Mouse (Mus musculus) gastrocnemius, postnatal 4 days (tissue): Measurements from ENCODE around the gene Aes. TPM values are rescaled to one million over a fixed set of nuclear protein-coding genes. Genes with fewer than 3 reads are reported as not detected.

Experiments
- total RNA-seq, 2 experiments: library from RNA; stranded (reverse); gene quantifications; 2 replicates each; pipeline ENCODE4 v1.2.3; 2021

Gene Aes
- total RNA-seq, 2 experiments from 2014 or later, result 537 to 620 TPM

Other genes starting within 250 kb of the Aes start
- gene Cactin, start 238.4 kb upstream of the Aes start, total RNA-seq, result 10 to 100 TPM; 17.8 to 18.3 TPM
- gene Tbxa2r, start 230.8 kb upstream of the Aes start, total RNA-seq, result 1 to 10 TPM; 4.8 to 5.8 TPM
- gene Gipc3, start 216.2 kb upstream of the Aes start, total RNA-seq, result under 1 TPM; 0.66 to 0.86 TPM
- gene Hmg20b, start 209.0 kb upstream of the Aes start, total RNA-seq, result 10 to 100 TPM; 46.2 to 58.6 TPM
- gene Mfsd12, start 202.0 kb upstream of the Aes start, total RNA-seq, result 1 to 10 TPM; 8.6 to 9.9 TPM
- gene 4930404N11Rik, start 193.7 kb upstream of the Aes start, total RNA-seq, result 1 to 10 TPM; 1.7 to 1.8 TPM
- gene Fzr1, start 181.0 kb upstream of the Aes start, total RNA-seq, result 10 to 100 TPM; 32.2 to 33.5 TPM
- gene Dohh, start 175.1 kb upstream of the Aes start, total RNA-seq, result 10 to 100 TPM; 48.1 to 48.5 TPM
- gene Gm48551, start 175.0 kb upstream of the Aes start, total RNA-seq, result 1 to 10 TPM in 1 of 2 experiments, under 1 TPM in 1; 0.70 to 1.5 TPM
- 1 to 10 TPM; 1.3 to 2.0 TPM for gene Gm48552, start 170.5 kb upstream of the Aes start, total RNA-seq
- under 1 TPM; 0.91 to 0.98 TPM for gene Smim24, start 166.4 kb upstream of the Aes start, total RNA-seq
- gene Nfic, start 103.9 kb upstream of the Aes start, total RNA-seq, result 100 to 1,000 TPM; 274 to 335 TPM
- gene Celf5, start 76.8 kb upstream of the Aes start, total RNA-seq, result under 1 TPM; 0.47 to 0.52 TPM
- 10 to 100 TPM; 59.3 to 61.3 TPM for gene Ncln, start 63.1 kb upstream of the Aes start, total RNA-seq
- gene S1pr4, start 59.4 kb upstream of the Aes start, total RNA-seq, result under 1 TPM; 0.37 to 0.54 TPM
- 1 to 10 TPM; 1.1 to 1.8 TPM for gene Gna15, start 35.3 kb upstream of the Aes start, total RNA-seq
- 10 to 100 TPM; 56.8 to 59.5 TPM for gene Gna11, start 14.3 kb upstream of the Aes start, total RNA-seq
- 10 to 100 TPM in 1 of 2 experiments, 1 to 10 TPM in 1; 7.8 to 10.5 TPM for gene Tle2, start 15.1 kb downstream of the Aes start, total RNA-seq
- gene Tle6, start 41.6 kb downstream of the Aes start, total RNA-seq, result 1 to 10 TPM; 5.2 to 6.6 TPM
- 1 to 10 TPM; 1.2 to 1.7 TPM for gene BC025920, start 46.8 kb downstream of the Aes start, total RNA-seq
- gene Sirt6, start 68.3 kb downstream of the Aes start, total RNA-seq, result 10 to 100 TPM; 13.6 to 18.2 TPM
- 10 to 100 TPM; 16.0 to 17.7 TPM for gene Ankrd24, start 69.1 kb downstream of the Aes start, total RNA-seq
- gene Gm10778, start 89.6 kb downstream of the Aes start, total RNA-seq, result 1 to 10 TPM; 2.6 to 3.1 TPM
- 1 to 10 TPM; 4.7 to 4.9 TPM for gene Zfp433, start 145.3 kb downstream of the Aes start, total RNA-seq
- gene Gm3055, start 211.7 kb downstream of the Aes start, total RNA-seq, result 1 to 10 TPM; 3.6 to 4.9 TPM